Mouse (Mus musculus) layer of hippocampus, postnatal 14 days (tissue): ENCODE results near the gene Tfrc. TPM values are rescaled to one million over a fixed set of nuclear protein-coding genes. Genes with fewer than 3 reads are reported as not detected.

ENCODE experiments used
- DNase-seq, 2 experiments: peaks; one replicate each; pipeline ENCODE4 v3.0.0; 2021 to 2022; ENCODE audit warnings: low spot score in 2 of 2, mixed read lengths in 1 of 2
- total RNA-seq, 2 experiments: library from RNA; stranded (reverse); gene quantifications; 2 replicates each; pipeline ENCODE4 v1.2.3; 2021

Gene Tfrc
- total RNA-seq, 2 experiments from 2014 or later = 83.5 to 111 TPM

DNA sequence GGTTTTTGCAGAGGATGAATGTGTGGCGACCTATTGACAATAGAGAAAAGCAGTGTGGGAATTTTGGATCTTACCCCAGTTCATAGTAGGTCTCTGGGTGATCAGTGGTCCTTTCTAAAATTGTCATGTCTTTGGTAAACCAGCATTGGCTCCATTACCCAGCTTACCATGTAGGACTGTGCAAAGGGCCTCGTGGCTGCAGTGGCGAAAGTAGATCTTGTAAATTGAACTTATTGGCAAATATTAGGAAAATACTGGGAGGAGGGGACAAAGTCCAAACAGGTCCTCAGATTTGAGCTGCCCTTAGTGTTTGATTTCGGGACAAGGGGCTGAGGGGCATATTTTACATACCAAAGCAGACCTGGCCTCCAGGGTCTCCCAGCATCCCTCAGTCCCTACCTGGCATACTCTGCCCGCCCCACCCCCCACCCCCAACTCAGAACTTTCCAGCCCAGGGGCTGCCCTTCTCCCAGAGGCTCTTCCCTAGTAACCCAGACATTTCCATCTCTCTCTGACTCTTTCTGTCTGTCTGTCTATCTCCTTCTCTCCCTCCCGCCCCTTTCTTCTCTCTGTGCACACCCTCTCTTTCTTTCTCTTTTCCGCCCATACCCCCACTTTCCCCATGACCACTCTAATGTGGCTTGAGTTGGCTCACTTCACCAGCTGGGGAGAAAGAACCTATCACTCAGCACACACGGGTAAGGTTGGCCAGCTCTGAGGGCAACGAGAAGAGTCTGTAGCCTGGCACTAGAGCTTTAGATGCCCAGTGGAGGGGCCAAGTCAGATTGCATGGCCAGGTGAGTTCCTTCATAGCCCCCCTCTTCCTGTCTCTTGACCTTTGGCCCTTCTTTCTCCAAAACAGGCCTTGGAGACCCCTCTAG is 58.2 kb downstream of the Tfrc start:
- no peak for DNase-seq

DNA sequence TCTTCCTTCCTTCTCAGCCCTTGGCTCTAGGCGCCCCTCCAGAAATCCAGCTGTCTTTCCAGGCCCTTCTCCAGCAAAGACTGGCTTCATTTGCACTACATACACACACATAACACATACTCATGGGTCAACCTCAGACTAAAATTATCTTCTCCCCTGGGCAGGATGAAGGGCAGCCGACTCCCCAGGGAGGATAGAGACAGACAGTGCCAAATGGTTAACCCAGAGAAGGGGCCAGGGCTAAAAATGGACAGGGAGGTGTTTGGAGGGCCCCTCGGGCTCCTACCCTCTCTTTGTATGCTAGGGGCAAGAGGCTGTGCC is 58.8 kb downstream of the Tfrc start:
- no peak for DNase-seq

DNA sequence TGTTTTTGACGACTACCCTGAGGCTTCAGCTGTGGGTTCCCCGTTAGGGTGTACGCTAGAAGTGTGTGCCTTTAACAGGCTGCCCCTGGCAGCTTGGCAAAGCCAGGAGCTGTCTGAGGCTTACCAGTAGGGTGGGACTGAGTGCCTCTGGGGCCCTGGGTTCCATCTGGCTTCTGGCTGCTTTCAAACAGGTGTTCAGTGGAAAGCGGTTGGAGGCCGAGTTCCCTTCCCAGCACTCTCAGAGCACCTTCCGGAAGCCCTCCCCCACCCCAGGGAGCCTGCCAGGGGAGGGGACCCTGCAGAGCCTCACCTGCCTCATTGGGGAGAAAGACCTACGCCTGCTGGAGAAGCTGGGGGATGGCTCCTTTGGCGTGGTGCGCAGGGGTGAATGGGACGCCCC is 59.3 kb downstream of the Tfrc start:
- DNase-seq = no peak

DNA sequence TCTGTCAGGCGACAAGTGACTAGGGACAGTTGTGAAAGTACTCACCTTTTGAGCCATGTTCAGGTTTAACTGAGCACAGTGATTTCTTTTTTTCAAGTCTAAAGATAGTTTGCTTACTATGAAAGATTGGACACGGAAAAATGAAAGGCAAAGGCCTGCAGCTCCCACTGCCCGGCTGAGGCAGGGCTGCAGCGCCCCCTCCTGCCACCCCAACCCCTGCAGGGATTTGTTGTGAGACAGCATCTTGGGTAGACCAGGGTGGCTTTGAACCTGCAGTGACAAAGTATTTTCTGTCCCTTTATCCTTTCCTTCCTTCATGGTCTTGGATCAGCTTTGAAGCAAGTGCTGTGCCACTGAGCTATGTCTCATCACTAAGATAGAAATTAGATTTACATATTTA is 59.8 kb downstream of the Tfrc start:
- no peak for DNase-seq

DNA sequence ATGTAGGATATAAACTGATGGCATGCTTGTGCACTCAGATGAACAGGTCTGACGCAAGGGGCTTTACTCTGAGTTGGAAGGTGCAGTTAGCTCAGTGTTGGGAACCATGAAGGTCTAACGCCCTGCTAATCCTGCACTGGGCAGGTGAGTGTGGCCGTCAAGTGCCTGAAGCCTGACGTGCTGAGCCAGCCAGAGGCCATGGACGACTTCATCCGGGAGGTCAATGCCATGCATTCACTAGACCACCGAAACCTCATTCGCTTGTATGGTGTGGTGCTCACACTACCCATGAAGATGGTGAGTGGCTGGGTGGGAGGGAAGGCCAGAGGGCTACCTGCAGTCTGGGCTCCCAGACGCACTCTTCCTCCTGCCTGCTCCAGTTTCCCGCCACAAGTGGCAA is 60.5 kb downstream of the Tfrc start:
- no peak for DNase-seq

DNA sequence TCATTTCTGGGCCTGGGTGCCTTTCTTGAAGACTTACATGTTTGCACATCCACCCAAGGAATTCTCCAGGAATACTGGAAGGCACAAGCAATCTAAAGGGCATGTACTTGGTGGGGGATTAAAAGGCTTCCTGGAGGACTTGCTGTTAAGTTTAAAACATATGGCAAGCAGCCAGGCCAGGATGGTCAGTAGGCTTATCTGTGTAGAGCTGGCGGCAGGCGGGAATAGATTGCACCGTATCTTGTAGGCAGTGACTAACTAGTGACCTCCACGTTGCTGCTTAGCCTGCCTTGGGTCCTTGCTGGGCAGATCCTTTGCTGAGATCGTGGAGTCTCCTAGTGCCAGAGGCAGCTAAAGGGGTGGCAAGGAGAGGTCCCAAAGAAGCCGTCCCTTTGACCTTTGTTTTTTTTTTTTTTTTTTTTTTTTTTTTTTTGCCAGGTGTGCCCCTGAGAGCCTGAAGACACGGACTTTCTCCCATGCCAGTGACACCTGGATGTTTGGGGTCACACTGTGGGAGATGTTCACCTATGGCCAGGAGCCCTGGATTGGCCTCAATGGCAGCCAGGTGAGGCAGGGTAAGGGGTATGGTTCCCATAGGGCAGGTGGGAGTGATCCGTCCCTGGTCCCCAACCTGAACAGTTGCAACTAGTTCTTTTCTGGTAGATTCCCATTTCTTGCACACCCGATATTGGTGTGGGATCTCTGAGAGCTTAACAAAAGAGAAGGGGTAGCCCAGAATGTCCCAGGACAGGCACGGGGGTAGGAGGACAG is 61.8 kb downstream of the Tfrc start:
- no peak for DNase-seq

DNA sequence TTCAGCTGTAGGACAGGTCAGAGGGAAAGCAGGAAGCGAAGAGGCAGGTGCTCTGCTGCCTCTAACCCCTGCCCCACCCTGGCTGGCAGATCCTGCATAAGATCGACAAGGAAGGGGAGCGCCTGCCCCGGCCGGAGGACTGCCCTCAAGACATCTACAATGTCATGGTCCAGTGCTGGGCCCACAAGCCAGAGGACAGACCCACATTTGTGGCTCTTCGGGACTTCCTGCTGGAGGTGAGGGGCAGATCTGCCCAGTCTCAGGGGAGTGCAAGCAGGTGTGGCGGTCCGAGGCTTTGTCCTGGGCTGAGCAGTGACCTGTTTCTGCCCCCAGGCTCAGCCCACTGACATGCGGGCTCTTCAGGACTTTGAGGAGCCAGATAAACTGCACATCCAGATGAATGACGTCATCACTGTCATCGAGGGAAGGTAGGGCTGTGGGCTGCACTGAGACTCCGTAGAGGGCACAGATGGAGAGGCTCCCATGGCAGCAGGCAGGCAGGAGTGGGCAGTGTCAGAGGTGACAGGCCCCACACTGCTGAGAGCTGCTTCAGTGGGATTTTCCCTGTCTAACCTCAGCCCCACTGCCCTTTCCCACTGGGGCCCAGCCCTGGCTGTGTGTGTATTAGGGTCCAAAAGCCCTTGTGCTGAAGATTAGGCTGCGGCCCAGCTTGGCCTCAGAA is 62.6 kb downstream of the Tfrc start:
- DNase-seq = no peak

DNA sequence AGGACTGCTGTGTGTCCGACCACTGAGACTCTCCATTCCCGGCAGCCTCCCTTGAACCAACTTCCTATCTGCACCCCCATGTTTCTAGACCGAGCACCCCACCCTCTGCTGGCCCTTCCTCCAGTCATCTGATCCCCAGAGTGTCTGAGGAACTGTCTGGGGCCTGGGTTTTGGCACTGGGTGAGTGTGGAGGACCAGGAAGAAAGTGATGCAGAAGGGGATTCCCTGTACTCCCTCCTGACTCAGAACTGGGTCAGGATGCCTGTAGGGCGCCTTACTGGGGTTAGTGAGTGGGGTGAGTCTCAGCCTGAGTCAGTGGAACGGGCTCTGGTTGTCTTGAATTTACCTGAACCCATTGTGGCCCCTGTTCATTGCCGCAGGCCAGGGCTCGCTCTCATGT is 63.5 kb downstream of the Tfrc start:
- DNase-seq = no peak

DNA sequence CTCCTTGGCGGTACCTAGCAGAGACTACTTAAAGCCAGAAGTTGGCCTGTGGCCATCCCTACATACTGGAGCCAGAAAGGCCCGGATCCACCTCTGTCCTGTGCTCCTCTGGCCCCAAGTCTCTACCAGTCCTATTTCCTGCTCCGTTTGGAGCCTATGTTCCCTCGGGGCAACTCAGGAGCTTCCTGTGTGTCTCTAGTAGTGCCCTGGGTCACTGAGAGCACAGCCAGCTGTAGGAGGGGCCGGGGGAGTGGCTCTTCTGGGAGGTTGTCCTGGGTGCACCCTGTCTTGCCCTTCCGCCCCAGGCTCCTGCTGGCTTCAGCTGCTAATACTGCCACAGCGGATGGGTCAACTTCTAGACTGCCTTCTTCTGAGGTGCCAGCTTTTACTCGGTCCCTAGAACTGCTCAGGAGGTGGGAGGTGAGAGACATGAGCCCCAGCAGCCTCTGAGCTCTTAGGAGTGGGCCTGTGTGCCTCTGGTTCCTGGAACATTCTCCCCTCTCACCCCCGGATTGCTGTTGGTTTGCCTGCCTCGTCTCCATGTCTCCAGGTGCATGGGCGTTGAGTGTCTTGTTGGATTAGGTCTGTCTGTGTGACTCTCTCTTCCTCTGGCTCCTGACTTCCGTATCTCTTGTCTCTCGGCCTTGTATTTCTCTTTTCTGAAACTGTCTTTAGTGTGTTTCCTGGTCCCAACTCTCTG is 64.3 kb downstream of the Tfrc start:
- no peak for DNase-seq

DNA sequence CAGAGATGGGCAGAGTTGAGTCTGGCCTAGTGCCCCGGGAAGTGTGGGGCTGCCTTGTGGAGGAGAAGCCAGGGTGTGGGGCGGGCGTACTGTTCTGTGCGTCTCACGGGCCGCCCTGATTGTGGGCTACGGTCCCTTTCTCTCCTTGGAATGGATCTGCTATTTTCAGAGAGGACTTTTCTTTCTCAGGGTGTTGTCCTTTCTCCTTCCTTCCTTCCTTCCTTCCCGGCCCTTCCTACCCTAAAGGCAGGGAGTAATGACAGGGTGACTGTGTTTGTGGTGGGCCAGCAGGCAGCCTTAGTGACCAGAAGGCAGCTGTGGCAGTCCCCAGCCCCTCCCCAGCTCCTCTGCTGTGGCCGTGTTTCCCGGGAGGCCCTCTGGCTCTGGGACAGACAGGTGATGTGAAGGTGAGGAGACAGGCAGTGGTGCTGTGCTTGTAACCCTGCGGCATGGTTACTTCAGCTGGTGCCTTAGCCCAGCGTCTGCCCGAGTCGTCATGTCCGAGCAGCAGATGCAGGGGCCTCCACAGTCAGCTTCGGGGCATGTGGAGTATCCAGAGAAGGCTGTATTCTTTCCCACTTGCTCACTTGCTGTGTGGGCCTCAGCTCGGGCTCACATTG is 65.5 kb downstream of the Tfrc start:
- no peak for DNase-seq

DNA sequence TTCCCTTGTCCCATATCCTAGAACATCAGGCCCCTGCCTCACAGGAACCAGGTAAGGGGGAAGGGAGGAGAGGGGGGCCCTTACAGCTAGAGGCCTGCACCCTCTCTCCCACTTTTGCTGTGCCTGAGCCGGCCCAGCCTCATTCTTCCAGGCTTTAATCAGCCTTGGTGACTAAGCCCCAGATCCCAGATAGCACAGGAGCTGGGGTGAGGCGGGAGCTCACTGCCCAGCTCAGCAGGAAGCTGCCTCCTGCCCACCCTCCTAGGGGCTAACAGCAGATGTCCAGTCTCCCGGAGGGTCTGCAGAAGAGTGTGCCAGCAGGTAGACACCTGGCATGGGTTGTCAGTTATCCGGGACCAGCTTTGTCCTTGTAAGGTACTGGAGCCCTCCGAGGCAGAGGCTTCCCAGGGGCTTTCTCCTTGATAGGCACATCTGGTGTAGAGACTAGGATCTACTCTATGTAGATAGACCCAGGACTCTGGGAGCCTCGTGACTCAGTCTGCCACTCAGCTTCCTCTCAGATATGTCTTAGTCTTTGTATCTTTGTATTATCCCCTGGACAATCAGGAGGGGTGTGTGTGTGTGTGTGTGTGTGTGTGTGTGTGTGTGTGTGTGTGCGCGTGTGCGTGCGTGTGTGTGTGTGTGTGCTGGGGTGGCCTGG is 68.5 kb downstream of the Tfrc start:
- DNase-seq = no peak

DNA sequence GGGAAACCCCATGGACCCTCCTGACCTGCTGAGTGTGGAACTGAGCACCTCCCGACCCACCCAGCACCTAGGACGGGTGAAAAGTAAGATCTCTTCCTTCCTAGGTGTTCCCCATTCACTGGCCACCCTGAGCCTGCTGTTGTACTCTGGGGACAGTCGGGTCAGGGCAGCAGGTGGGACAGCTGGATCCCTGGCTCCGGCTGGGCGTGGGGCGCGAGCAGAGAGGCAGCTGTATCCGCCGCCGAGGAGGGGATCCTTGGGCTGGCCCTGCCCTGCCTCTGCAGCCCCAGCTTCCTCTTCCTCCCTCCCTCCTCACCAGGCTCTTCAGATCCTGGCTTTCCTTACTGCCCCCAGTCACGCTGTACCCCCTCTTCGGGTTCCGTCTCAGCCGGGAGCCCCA is 69.2 kb downstream of the Tfrc start:
- DNase-seq = no peak

DNA sequence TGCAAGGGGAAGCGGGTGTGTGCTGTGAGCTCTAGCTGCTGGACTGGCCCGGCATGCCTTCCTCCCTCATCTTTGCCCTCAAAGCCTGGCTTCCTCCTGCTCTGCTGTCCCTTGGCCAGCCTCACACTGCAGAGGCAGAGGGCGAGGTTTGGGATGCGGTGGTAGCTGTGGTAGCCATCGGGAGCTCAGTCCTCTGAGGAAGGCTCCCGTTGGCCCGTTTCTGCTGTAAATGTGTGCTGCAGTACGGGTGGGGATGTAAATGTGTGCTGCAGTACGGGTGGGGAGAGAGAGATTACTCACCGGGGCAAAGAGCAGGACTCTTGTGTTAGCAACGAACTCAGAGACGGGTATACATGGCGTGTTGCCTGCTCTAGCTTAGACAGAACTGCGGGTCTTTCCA is 70.1 kb downstream of the Tfrc start:
- no peak for DNase-seq

DNA sequence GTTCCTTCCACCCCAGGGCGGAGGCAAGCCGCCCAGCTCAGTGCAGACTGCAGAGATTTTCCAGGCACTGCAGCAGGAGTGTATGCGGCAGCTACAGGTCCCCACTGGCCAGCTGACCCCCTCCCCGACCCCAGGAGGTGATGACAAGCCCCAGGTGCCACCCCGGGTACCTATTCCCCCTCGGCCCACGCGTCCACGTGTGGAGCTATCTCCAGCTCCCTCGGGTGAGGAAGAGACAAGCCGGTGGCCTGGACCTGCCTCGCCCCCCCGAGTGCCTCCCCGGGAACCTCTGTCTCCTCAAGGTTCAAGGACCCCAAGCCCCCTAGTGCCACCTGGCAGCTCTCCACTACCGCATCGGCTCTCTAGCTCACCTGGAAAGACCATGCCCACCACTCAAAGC is 71.3 kb downstream of the Tfrc start:
- DNase-seq = no peak

DNA sequence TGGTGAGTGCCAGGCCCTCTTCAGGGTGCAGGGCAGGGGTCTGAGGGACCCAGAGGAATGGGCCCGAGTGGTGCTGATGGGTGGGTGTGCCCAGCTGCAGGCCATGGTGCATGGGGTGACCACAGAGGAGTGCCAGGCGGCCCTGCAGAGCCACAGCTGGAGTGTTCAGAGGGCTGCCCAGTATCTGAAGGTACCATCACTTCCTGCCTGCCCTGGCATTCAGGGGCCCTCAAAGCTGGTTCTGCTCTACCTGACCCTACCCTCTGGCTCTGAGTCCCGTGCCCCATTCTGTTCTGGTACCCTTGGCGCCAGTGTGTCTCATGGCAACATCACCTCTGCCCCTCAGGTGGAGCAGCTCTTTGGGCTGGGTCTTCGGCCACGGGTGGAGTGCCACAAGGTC is 72.1 kb downstream of the Tfrc start:
- DNase-seq = no peak

DNA sequence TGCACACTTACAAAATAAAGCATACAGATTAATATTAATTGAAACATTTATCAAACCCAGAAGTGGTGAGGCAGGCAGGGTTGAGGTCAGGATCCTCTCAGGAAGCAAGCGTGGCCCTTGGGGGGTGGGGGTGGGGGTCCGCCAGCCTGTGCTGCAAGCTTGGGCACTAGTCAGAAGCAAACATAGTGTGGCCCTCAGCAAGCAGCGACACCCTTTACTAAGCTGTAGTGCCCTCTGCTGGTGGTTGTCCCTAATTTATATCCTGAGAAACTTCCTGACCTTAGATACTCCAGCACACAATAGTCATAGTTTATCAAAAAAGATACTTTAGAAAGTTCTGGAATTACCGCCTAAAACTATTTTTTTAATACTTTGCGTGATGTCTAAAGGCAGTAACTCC is 73.5 kb downstream of the Tfrc start:
- peak in 1 of 2 experiments; percentile 71 for DNase-seq
